In the genomic region with DNA sequence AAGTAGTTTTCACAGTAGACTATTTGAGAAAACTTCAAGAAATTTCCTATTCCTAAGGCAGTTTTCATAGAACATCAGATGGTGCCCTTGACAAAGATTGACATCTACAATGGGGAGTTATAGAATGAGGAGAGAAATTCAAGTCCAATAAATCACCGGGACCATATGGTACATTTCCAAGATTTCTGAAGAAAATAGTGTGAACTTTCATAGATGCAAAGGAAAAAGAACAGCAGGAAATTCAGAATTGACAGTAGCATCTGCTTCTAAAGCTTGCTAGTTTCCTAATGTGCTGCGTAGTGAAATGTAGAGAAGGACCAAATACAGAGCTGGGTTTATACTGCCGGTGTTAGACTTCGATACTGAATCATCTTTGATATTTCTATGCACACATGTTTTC, we compare ENCODE assay signal across 23 mouse cellular contexts.
"Had no signal": no experiment of that assay in that cellular context is flagged by ENCODE, and none has a peak within 500 bp of the region (broad histone marks: within the 10 kb centered on the region; RNA-seq: fewer than 3 reads in every experiment).

No protein-coding gene starts in this region.

- DNase-seq: kidney, postnatal 10 days; kidney, postnatal 36 days; layer of hippocampus, adult 9-11 months; liver; lung, adult 18-20 months; lung, postnatal 10 days; lung, postnatal 4 days; retina, postnatal 1 day; right cerebral cortex, postnatal 25 days; spleen, adult 18-20 months; thymus, adult 2 months; thymus, postnatal 14 days; thymus, postnatal 4 days had no signal

- H3K9ac ChIP-seq: limb, embryonic 13.5 days; liver, embryonic 12.5 days; liver, embryonic 15.5 days; lung, embryonic 15.5 days; midbrain, embryonic 12.5 days; midbrain, embryonic 15.5 days; neural tube, embryonic 12.5 days; neural tube, embryonic 15.5 days; stomach, embryonic 15.5 days had no signal

- H3K4me2 ChIP-seq: limb, embryonic 13.5 days; liver, embryonic 12.5 days; liver, embryonic 15.5 days; lung, embryonic 15.5 days; midbrain, embryonic 12.5 days; midbrain, embryonic 15.5 days; neural tube, embryonic 12.5 days; neural tube, embryonic 15.5 days; stomach, embryonic 15.5 days had no signal

- ATAC-seq: liver, embryonic 12.5 days; midbrain, embryonic 15.5 days had no signal

- H3K9me3 ChIP-seq: limb, embryonic 10.5 days; limb, embryonic 13.5 days; liver, embryonic 12.5 days; liver, embryonic 15.5 days; lung, embryonic 15.5 days; midbrain, embryonic 12.5 days; midbrain, embryonic 15.5 days; neural tube, embryonic 12.5 days; neural tube, embryonic 15.5 days; stomach, embryonic 15.5 days had no signal

- H3K27me3 ChIP-seq: limb, embryonic 13.5 days; liver, embryonic 12.5 days; liver, embryonic 15.5 days; lung, embryonic 15.5 days; midbrain, embryonic 12.5 days; midbrain, embryonic 15.5 days; neural tube, embryonic 12.5 days; neural tube, embryonic 15.5 days; stomach, embryonic 15.5 days had no signal

- H3K36me3 ChIP-seq: limb, embryonic 10.5 days; limb, embryonic 13.5 days; liver, embryonic 12.5 days; liver, embryonic 15.5 days; lung, embryonic 15.5 days; midbrain, embryonic 12.5 days; midbrain, embryonic 15.5 days; neural tube, embryonic 12.5 days; neural tube, embryonic 15.5 days; stomach, embryonic 15.5 days had no signal

- H3K4me1 ChIP-seq: limb, embryonic 10.5 days; limb, embryonic 13.5 days; liver, embryonic 12.5 days; liver, embryonic 15.5 days; lung, embryonic 15.5 days; midbrain, embryonic 12.5 days; midbrain, embryonic 15.5 days; neural tube, embryonic 12.5 days; neural tube, embryonic 15.5 days; stomach, embryonic 15.5 days had no signal

- H3K4me3 ChIP-seq: limb, embryonic 10.5 days; limb, embryonic 13.5 days; liver, embryonic 12.5 days; liver, embryonic 15.5 days; lung, embryonic 15.5 days; midbrain, embryonic 12.5 days; midbrain, embryonic 15.5 days; neural tube, embryonic 12.5 days; neural tube, embryonic 15.5 days; stomach, embryonic 15.5 days had no signal

- H3K27ac ChIP-seq: limb, embryonic 10.5 days; limb, embryonic 13.5 days; liver, embryonic 12.5 days; liver, embryonic 15.5 days; lung, embryonic 15.5 days; midbrain, embryonic 12.5 days; midbrain, embryonic 15.5 days; neural tube, embryonic 12.5 days; neural tube, embryonic 15.5 days; stomach, embryonic 15.5 days had no signal
